In the genomic region with DNA sequence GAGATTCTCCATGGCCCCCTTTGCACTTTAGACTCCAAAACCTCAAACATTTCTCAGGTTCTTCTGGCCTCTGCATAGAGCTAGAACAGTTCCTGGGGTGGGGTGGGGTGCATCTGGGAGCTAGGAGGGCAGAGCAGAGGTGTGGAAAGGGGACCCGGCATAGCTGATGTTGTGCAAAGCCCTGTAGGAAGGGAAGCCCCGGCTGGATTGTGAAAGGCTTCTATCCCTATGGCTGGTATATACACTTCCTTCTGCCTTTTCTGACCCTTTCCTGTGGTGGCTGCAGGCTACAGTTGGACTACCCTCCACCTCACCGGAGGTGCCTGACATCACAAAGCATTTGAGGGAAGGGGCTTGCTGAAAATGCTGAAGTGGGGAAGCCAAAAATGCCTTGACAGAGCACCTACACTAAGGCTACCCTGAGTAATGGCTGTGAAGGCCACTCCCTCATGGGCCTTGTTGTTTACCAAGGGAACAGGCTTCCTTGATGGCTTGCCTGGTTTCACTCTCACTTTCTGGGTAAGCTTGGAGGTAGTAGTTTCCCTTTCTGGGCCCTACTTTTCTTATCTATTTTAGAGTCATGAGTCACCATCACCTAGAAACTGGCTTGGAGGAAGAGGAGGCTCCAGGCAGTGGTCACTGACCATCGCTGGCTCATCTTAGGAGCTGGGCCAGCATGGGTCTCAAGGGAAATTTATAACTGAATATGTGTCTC, we compare ENCODE assay signal across 20 mouse cellular contexts. TPM values are rescaled to one million over a fixed set of nuclear protein-coding genes. Genes with fewer than 3 reads are reported as not detected.
DNase-seq lines count a peak whose midpoint lies in the region; ATAC-seq and TF ChIP-seq lines count a peak whose summit lies in the region.
"Had no signal": no experiment of that assay in that cellular context is flagged by ENCODE, and none has a peak within 500 bp of the region (broad histone marks: within the 10 kb centered on the region; RNA-seq: fewer than 3 reads in every experiment).

No protein-coding gene starts in this region.

- H3K4me1 ChIP-seq in MEL (ENCODE audit: control insufficient read depth in 1 of 2, insufficient read depth in 2 of 2, low read length in 2 of 2) = no peaks in the 10 kb centered on the region; a peak in 1 of 4 replicates
- peaks cover 5% of the 10 kb centered on the region; the same call in 1 of the 2 replicates for H3K4me1 ChIP-seq in liver, postnatal 0 days (ENCODE audit: insufficient read depth)
- H3K4me1 ChIP-seq in forebrain, embryonic 10.5 days = no peaks in the 10 kb centered on the region
- H3K4me1 ChIP-seq: embryonic facial prominence, embryonic 12.5 days; forebrain, embryonic 13.5 days; heart, embryonic 12.5 days; hindbrain, embryonic 10.5 days; neural tube, embryonic 12.5 days had no signal

- H3K9ac ChIP-seq in MEL (ENCODE audit: control insufficient read depth, low read depth, low read length, poor library complexity, severe bottlenecking) = no peak overlapping the region
- H3K9ac ChIP-seq in liver, postnatal 0 days (replicated peaks) = no peak overlapping the region
- H3K9ac ChIP-seq: embryonic facial prominence, embryonic 12.5 days; forebrain, embryonic 13.5 days; heart, embryonic 12.5 days; lung, embryonic 14.5 days; neural tube, embryonic 12.5 days had no signal

- H3K27ac ChIP-seq in MEL (ENCODE audit: control insufficient read depth, low read depth, low read length) = no peak overlapping the region
- peak overlapping the region; percentile 53 for H3K27ac ChIP-seq in liver, postnatal 0 days (ENCODE audit: low read depth)
- no peak overlapping the region for H3K27ac ChIP-seq in forebrain, embryonic 10.5 days
- H3K27ac ChIP-seq: embryonic facial prominence, embryonic 12.5 days; forebrain, embryonic 13.5 days; hindbrain, embryonic 10.5 days; neural tube, embryonic 12.5 days had no signal

- no peak for TF ChIP-seq POLR2A in MEL (IDR thresholded peaks at IDR 0.05; ENCODE audit: control insufficient read depth in 1 of 2, insufficient read depth in 1 of 2, low read depth in 1 of 2, low read length in 2 of 2, poor library complexity in 1 of 2)

- TF ChIP-seq EP300 in MEL (IDR thresholded peaks at IDR 0.05; ENCODE audit: low read depth in 1 of 2, low read length in 2 of 2) = no peak
- no peak for TF ChIP-seq EP300 in liver, postnatal 0 days (IDR thresholded peaks at IDR 0.05; ENCODE audit: low read depth)

- H3K27me3 ChIP-seq in MEL (ENCODE audit: control insufficient read depth in 1 of 2, insufficient read depth in 2 of 2, low read length in 2 of 2) = no peaks in the 10 kb centered on the region
- no peaks in the 10 kb centered on the region for H3K27me3 ChIP-seq in liver, postnatal 0 days (ENCODE audit: insufficient read depth, low read length)
- H3K27me3 ChIP-seq in splenic B cell, adult 2 months (ENCODE audit: control insufficient read depth, insufficient read depth, low read length, poor library complexity, severe bottlenecking) = no peaks in the 10 kb centered on the region
- H3K27me3 ChIP-seq in forebrain, embryonic 10.5 days (ENCODE audit: poor library complexity, severe bottlenecking) = no peaks in the 10 kb centered on the region
- H3K27me3 ChIP-seq: embryonic facial prominence, embryonic 12.5 days; forebrain, embryonic 13.5 days; heart, embryonic 12.5 days; neural tube, embryonic 12.5 days had no signal

- H3K36me3 ChIP-seq in MEL (ENCODE audit: control insufficient read depth in 1 of 2, insufficient read depth in 2 of 2, low read length in 2 of 2) = no peaks in the 10 kb centered on the region
- H3K36me3 ChIP-seq in liver, postnatal 0 days (replicated peaks; ENCODE audit: insufficient read depth, low read length) = no peaks in the 10 kb centered on the region
- H3K36me3 ChIP-seq in splenic B cell, adult 2 months (ENCODE audit: control insufficient read depth, insufficient read depth, low read length, poor library complexity, severe bottlenecking) = no peaks in the 10 kb centered on the region
- no peaks in the 10 kb centered on the region for H3K36me3 ChIP-seq in forebrain, embryonic 10.5 days (replicated peaks)
- H3K36me3 ChIP-seq: embryonic facial prominence, embryonic 12.5 days; heart, embryonic 12.5 days; hindbrain, embryonic 10.5 days; neural tube, embryonic 12.5 days had no signal

- H3K4me2 ChIP-seq in liver, postnatal 0 days (ENCODE audit: low read depth, low read length) = peak overlapping the region; percentile 10; the same call in 1 of the 2 replicates
- H3K4me2 ChIP-seq: embryonic facial prominence, embryonic 12.5 days; forebrain, embryonic 13.5 days; heart, embryonic 12.5 days; lung, embryonic 14.5 days; midbrain, embryonic 11.5 days; neural tube, embryonic 12.5 days had no signal

- H3K4me3 ChIP-seq in MEL (ENCODE audit: control insufficient read depth in 1 of 2, insufficient read depth in 1 of 2, low read depth in 2 of 2, low read length in 2 of 2) = no peak overlapping the region
- no peak overlapping the region for H3K4me3 ChIP-seq in liver, postnatal 0 days (ENCODE audit: low read depth, low read length)
- no peak overlapping the region for H3K4me3 ChIP-seq in forebrain, embryonic 10.5 days
- H3K4me3 ChIP-seq: embryonic facial prominence, embryonic 12.5 days; forebrain, embryonic 13.5 days; heart, embryonic 12.5 days; hindbrain, embryonic 10.5 days; neural tube, embryonic 12.5 days had no signal

- no peaks in the 10 kb centered on the region for H3K9me3 ChIP-seq in MEL (replicated peaks; ENCODE audit: insufficient read depth, low read length)
- H3K9me3 ChIP-seq in liver, postnatal 0 days (ENCODE audit: low read length) = no peaks in the 10 kb centered on the region
- H3K9me3 ChIP-seq in forebrain, embryonic 10.5 days = no peaks in the 10 kb centered on the region
- H3K9me3 ChIP-seq: embryonic facial prominence, embryonic 12.5 days; forebrain, embryonic 13.5 days; heart, embryonic 12.5 days; hindbrain, embryonic 10.5 days; neural tube, embryonic 12.5 days had no signal

- TF ChIP-seq CTCF in MEL (IDR thresholded peaks at IDR 0.05 in 2 of 3, conservative IDR thresholded peaks at IDR 0.05 in 1 of 3; ENCODE audit: control insufficient read depth in 1 of 3, insufficient read depth in 1 of 3, low read depth in 2 of 3, low read length in 3 of 3, poor library complexity in 1 of 3, severe bottlenecking in 1 of 3) = no peak
- TF ChIP-seq CTCF in liver, postnatal 0 days (IDR thresholded peaks at IDR 0.05; ENCODE audit: low read depth) = no peak

- DNase-seq in CD4-positive helper T cell, adult 2 months (ENCODE audit: low read depth, low spot score) = peak; percentile 55
- DNase-seq in MEL (ENCODE audit: low read depth, low spot score) = no peak
- DNase-seq in liver, postnatal 0 days = no peak
- DNase-seq in splenic B cell, adult 2 months (ENCODE audit: low read depth, low spot score) = peak; percentile 54
- DNase-seq in kidney, postnatal 10 days = no peak
- DNase-seq in forebrain, embryonic 10.5 days (ENCODE audit: extremely low spot score, low spot score) = no peak
- no peak for DNase-seq in embryo, embryonic 10.5 days (ENCODE audit: low spot score)
- DNase-seq: cerebellum, adult 8-10 months; gastrocnemius, postnatal 10 days; kidney, adult 11 months; left cerebral cortex, postnatal 4 days; lung, embryonic 14.5 days; retina, postnatal 1 day; thymus, postnatal 4 days had no signal

- TF ChIP-seq RAD21 in MEL (IDR thresholded peaks at IDR 0.05; ENCODE audit: low read depth, low read length) = no peak

- 33% methylated on average over 4 of the region's 4 CpGs for WGBS in liver, postnatal 0 days (ENCODE audit: insufficient replicate concordance)
- WGBS in forebrain, embryonic 10.5 days = 91% methylated on average over 4 of the region's 4 CpGs

- no peaks in the 10 kb centered on the region for H3K79me2 ChIP-seq in MEL (ENCODE audit: control insufficient read depth, insufficient read depth, low read length, poor library complexity)

- no peak; the same call in 1 of the 2 replicates for ATAC-seq in liver, postnatal 0 days
- ATAC-seq: forebrain, embryonic 13.5 days had no signal

TF ChIP-seq in MEL, 35 proteins besides CTCF, POLR2A, EP300 and RAD21:
- TF ChIP-seq GATA1 (IDR thresholded peaks at IDR 0.05; ENCODE audit: low read depth, low read length) (0 out of 2 replicates have a peak, but pooled peaks have one; percentile 10), RCOR1 (IDR thresholded peaks at IDR 0.05; ENCODE audit: low read depth, low read length) (no peak)

RNA-seq across cellular contexts. Expression of a gene that starts 8.0 kb away (rescaled TPM):
- total RNA-seq in MEL (2012; rRNA removed) = 0.04 TPM in 1 of 2 replicates, not detected in the other
- under 1 TPM in 1 of 2 experiments, not detected in 1; 0.22 TPM for polyA plus RNA-seq in MEL (2012; ENCODE audit: insufficient read depth in 1 of 2, insufficient read length in 2 of 2, low read depth in 1 of 2, low replicate concordance in 2 of 2, missing spikeins in 1 of 2)
- 5.5 and 6.0 TPM in 2 replicates for polyA plus RNA-seq in liver, postnatal 0 days (2015; fragmentation: Nextera tagmentation; extraction: Ambion mirVana)
- polyA plus RNA-seq in forebrain, embryonic 10.5 days (2016; fragmentation: Nextera tagmentation; extraction: Ambion mirVana) = 0.38 and 0.68 TPM in 2 replicates

RNA-seq across cellular contexts. Expression of a gene that starts 56.1 kb away (rescaled TPM):
- total RNA-seq in MEL (2012; rRNA removed) = 22.7 and 28.6 TPM in 2 replicates
- 10 to 100 TPM in 1 of 2 experiments, not detected in 1; 16.9 TPM for polyA plus RNA-seq in MEL (2012; ENCODE audit: insufficient read depth in 1 of 2, insufficient read length in 2 of 2, low read depth in 1 of 2, low replicate concordance in 2 of 2, missing spikeins in 1 of 2)
- polyA plus RNA-seq in liver, postnatal 0 days (2015; fragmentation: Nextera tagmentation; extraction: Ambion mirVana) = 30.1 and 30.5 TPM in 2 replicates
- polyA plus RNA-seq in forebrain, embryonic 10.5 days (2016; fragmentation: Nextera tagmentation; extraction: Ambion mirVana) = 273 and 288 TPM in 2 replicates

Comparison
In these comparisons a context has a peak if more than half of its experiments do, and no peak if none do; other contexts are left out.
1. DNase-seq: peak in CD4-positive helper T cell, adult 2 months (single experiment) and splenic B cell, adult 2 months (single experiment); none in MEL (single experiment), liver, postnatal 0 days (single experiment), kidney, postnatal 10 days (single experiment), forebrain, embryonic 10.5 days (single experiment) and embryo, embryonic 10.5 days (single experiment).